Mouse (Mus musculus): Measurements from ENCODE around the gene Nptxr. TPM values are rescaled to one million over a fixed set of nuclear protein-coding genes. Genes with fewer than 3 reads are reported as not detected.

Gene Nptxr
- 7.5 and 9.7 TPM in 2 replicates for polyA plus RNA-seq (2011; ENCODE audit: insufficient read length, low read depth, missing spikeins)

GRCm38 (mm10) chr15:79804352-79805071, at the start of gene Nptxr:
TSS of gene Nptxr (minus strand) at chr15:79804766.
- H3K27ac ChIP-seq (ENCODE audit: insufficient read depth, low read length) = no peak within 1 kb of the TSS
- TF ChIP-seq POLR2A (IDR thresholded peaks at IDR 0.05; ENCODE audit: low read depth, low read length) (peak; percentile 65), CTCF (IDR thresholded peaks at IDR 0.05; ENCODE audit: borderline replicate concordance, insufficient read depth, low read length) (no peak)
- no peaks in the 10 kb centered on the region for H3K4me1 ChIP-seq (ENCODE audit: control insufficient read depth, insufficient read depth, low read length)
- peak within 1 kb of the TSS; percentile 29 for H3K4me3 ChIP-seq (ENCODE audit: insufficient read depth, low read length)

GRCm38 (mm10) chr15:79850143-79850542, 45.6 kb upstream of the Nptxr start:
- no peak overlapping the region for H3K4me3 ChIP-seq (ENCODE audit: insufficient read depth, low read length)
- H3K4me1 ChIP-seq (ENCODE audit: control insufficient read depth, insufficient read depth, low read length) = no peaks in the 10 kb centered on the region
- no peak overlapping the region for H3K27ac ChIP-seq (ENCODE audit: insufficient read depth, low read length)
- TF ChIP-seq POLR2A (IDR thresholded peaks at IDR 0.05; ENCODE audit: low read depth, low read length) = no peak
- no peak for TF ChIP-seq CTCF (IDR thresholded peaks at IDR 0.05; ENCODE audit: borderline replicate concordance, insufficient read depth, low read length)

- no peak overlapping the region for H3K4me3 ChIP-seq (ENCODE audit: insufficient read depth, low read length)
- H3K27ac ChIP-seq (ENCODE audit: insufficient read depth, low read length) = no peak overlapping the region
- H3K4me1 ChIP-seq (ENCODE audit: control insufficient read depth, insufficient read depth, low read length) = no peaks in the 10 kb centered on the region
- no peak for TF ChIP-seq CTCF (IDR thresholded peaks at IDR 0.05; ENCODE audit: borderline replicate concordance, insufficient read depth, low read length)
- TF ChIP-seq POLR2A (IDR thresholded peaks at IDR 0.05; ENCODE audit: low read depth, low read length) = no peak
Observed at GRCm38 (mm10) chr15:79847100-79847499, 42.5 kb upstream of the Nptxr start.

GRCm38 (mm10) chr15:79845986-79846385, 41.4 kb upstream of the Nptxr start:
- no peaks in the 10 kb centered on the region for H3K4me1 ChIP-seq (ENCODE audit: control insufficient read depth, insufficient read depth, low read length)
- H3K4me3 ChIP-seq (ENCODE audit: insufficient read depth, low read length) = no peak overlapping the region
- H3K27ac ChIP-seq (ENCODE audit: insufficient read depth, low read length) = no peak overlapping the region
- no peak for TF ChIP-seq POLR2A (IDR thresholded peaks at IDR 0.05; ENCODE audit: low read depth, low read length)

GRCm38 (mm10) chr15:79842985-79843384, 38.4 kb upstream of the Nptxr start:
- TF ChIP-seq POLR2A (IDR thresholded peaks at IDR 0.05; ENCODE audit: low read depth, low read length) (no peak), CTCF (IDR thresholded peaks at IDR 0.05; ENCODE audit: borderline replicate concordance, insufficient read depth, low read length) (no peak)
- no peaks in the 10 kb centered on the region for H3K4me1 ChIP-seq (ENCODE audit: control insufficient read depth, insufficient read depth, low read length)
- H3K27ac ChIP-seq (ENCODE audit: insufficient read depth, low read length) = no peak overlapping the region
- H3K4me3 ChIP-seq (ENCODE audit: insufficient read depth, low read length) = no peak overlapping the region

GRCm38 (mm10) chr15:79840281-79840680, 35.7 kb upstream of the Nptxr start:
- Histone ChIP-seq H3K4me1 (ENCODE audit: control insufficient read depth, insufficient read depth, low read length) (no peaks in the 10 kb centered on the region), H3K27ac (ENCODE audit: insufficient read depth, low read length) (no peak overlapping the region), H3K4me3 (ENCODE audit: insufficient read depth, low read length) (no peak overlapping the region)
- TF ChIP-seq CTCF (IDR thresholded peaks at IDR 0.05; ENCODE audit: borderline replicate concordance, insufficient read depth, low read length) (no peak), POLR2A (IDR thresholded peaks at IDR 0.05; ENCODE audit: low read depth, low read length) (no peak)

GRCm38 (mm10) chr15:79834881-79835260, 30.3 kb upstream of the Nptxr start:
- Histone ChIP-seq H3K4me3 (ENCODE audit: insufficient read depth, low read length) (no peak overlapping the region), H3K27ac (ENCODE audit: insufficient read depth, low read length) (peak overlapping the region; percentile 82), H3K4me1 (ENCODE audit: control insufficient read depth, insufficient read depth, low read length) (no peaks in the 10 kb centered on the region)
- TF ChIP-seq POLR2A (IDR thresholded peaks at IDR 0.05; ENCODE audit: low read depth, low read length) = no peak

GRCm38 (mm10) chr15:79834130-79834880, 29.7 kb upstream of the Nptxr start, which contains the start of the genes Npcd and Cbx6:
TSS of gene Npcd (minus strand) at chr15:79834237.
TSS of gene Cbx6 (minus strand) at chr15:79834688.
- peak within 1 kb of the TSS; percentile 82 for H3K27ac ChIP-seq (ENCODE audit: insufficient read depth, low read length)
- peak within 1 kb of the TSS; percentile 58 for H3K4me3 ChIP-seq (ENCODE audit: insufficient read depth, low read length)
- TF ChIP-seq CTCF (IDR thresholded peaks at IDR 0.05; ENCODE audit: borderline replicate concordance, insufficient read depth, low read length) (no peak), POLR2A (IDR thresholded peaks at IDR 0.05; ENCODE audit: low read depth, low read length) (peak; percentile 86)
- H3K4me1 ChIP-seq (ENCODE audit: control insufficient read depth, insufficient read depth, low read length) = no peaks in the 10 kb centered on the region

- peak overlapping the region; percentile 81 for H3K27ac ChIP-seq (ENCODE audit: insufficient read depth, low read length)
- H3K4me3 ChIP-seq (ENCODE audit: insufficient read depth, low read length) = peak overlapping the region; percentile 58
- no peaks in the 10 kb centered on the region for H3K4me1 ChIP-seq (ENCODE audit: control insufficient read depth, insufficient read depth, low read length)
- TF ChIP-seq POLR2A (IDR thresholded peaks at IDR 0.05; ENCODE audit: low read depth, low read length) = no peak
- no peak for TF ChIP-seq CTCF (IDR thresholded peaks at IDR 0.05; ENCODE audit: borderline replicate concordance, insufficient read depth, low read length)
Observed at GRCm38 (mm10) chr15:79833251-79834050, 28.9 kb upstream of the Nptxr start.

All from embryonic fibroblast, embryonic 13.5 days (primary cell).